Mouse (Mus musculus) gastrocnemius, postnatal 14 days (tissue): Measurements from ENCODE around the gene Pawr. TPM values are rescaled to one million over a fixed set of nuclear protein-coding genes. Genes with fewer than 3 reads are reported as not detected.

Experiments
- DNase-seq: peaks from one replicate; pipeline ENCODE4 v3.0.0; 2021; ENCODE audit warnings: mixed read lengths
- intact Hi-C: fragments of 180-260 bp; cut with DNase I; formaldehyde crosslinking; loops from one replicate; pipeline ENCODE4 v1.15.1; 2025; ENCODE audit warnings: low total_unique reads
- total RNA-seq, 2 experiments: library from RNA; stranded (reverse); gene quantifications; 2 replicates each; pipeline ENCODE4 v1.2.3; 2021

Pawr gene
- total RNA-seq, 2 experiments from 2014 or later: 1.5 to 1.7 TPM

GRCm38 (mm10) chr10:108380715-108381114 lies 48.8 kb downstream of the Pawr start:
- no peak for DNase-seq
- intact Hi-C loops: no loop called here

- intact Hi-C loops: no loop called here
- no peak for DNase-seq
Measured at GRCm38 (mm10) chr10:108384153-108384769, 52.3 kb downstream of the Pawr start.

- intact Hi-C loops: no loop called here
- no peak for DNase-seq
Measured at GRCm38 (mm10) chr10:108385480-108385955, 53.6 kb downstream of the Pawr start.

GRCm38 (mm10) chr10:108388410-108388915 lies 56.5 kb downstream of the Pawr start:
- intact Hi-C loops: no loop called here

GRCm38 (mm10) chr10:108389178-108389926 lies 57.4 kb downstream of the Pawr start:
- intact Hi-C loops: no loop called here
- no peak for DNase-seq

More at GRCm38 (mm10) chr10:108388410-108388915, 56.5 kb downstream of the Pawr start:
- DNase-seq: no peak

GRCm38 (mm10) chr10:108389927-108390287 lies 58.0 kb downstream of the Pawr start:
- peak; percentile 28 for DNase-seq
- intact Hi-C loops: no loop called here

GRCm38 (mm10) chr10:108391370-108391902 lies 59.5 kb downstream of the Pawr start:
- DNase-seq: no peak
- intact Hi-C loops: no loop called here

GRCm38 (mm10) chr10:108392151-108392550 lies 60.2 kb downstream of the Pawr start:
- DNase-seq: no peak
- intact Hi-C loops: no loop called here

GRCm38 (mm10) chr10:108394306-108394705 lies 62.4 kb downstream of the Pawr start:
- intact Hi-C loops: no loop called here
- DNase-seq: no peak

- intact Hi-C loops: no loop called here
Measured at GRCm38 (mm10) chr10:108395229-108395628, 63.3 kb downstream of the Pawr start.

GRCm38 (mm10) chr10:108395647-108396046 lies 63.7 kb downstream of the Pawr start:
- no peak for DNase-seq
- intact Hi-C loops: no loop called here

More at GRCm38 (mm10) chr10:108395229-108395628, 63.3 kb downstream of the Pawr start:
- no peak for DNase-seq

GRCm38 (mm10) chr10:108402751-108403150 lies 70.8 kb downstream of the Pawr start:
- DNase-seq: no peak
- intact Hi-C loops: no loop called here

GRCm38 (mm10) chr10:108403366-108403865 lies 71.5 kb downstream of the Pawr start:
- DNase-seq: no peak
- intact Hi-C loops: no loop called here

- DNase-seq: no peak
- intact Hi-C loops: no loop called here
Measured at GRCm38 (mm10) chr10:108404087-108404486, 72.2 kb downstream of the Pawr start.

GRCm38 (mm10) chr10:108405076-108405475 lies 73.2 kb downstream of the Pawr start:
- DNase-seq: no peak
- intact Hi-C loops: no loop called here

GRCm38 (mm10) chr10:108405931-108406330 lies 74.0 kb downstream of the Pawr start:
- DNase-seq: no peak
- intact Hi-C loops: no loop called here

- no peak for DNase-seq
- intact Hi-C loops: no loop called here
Measured at GRCm38 (mm10) chr10:108406798-108407754, 75.2 kb downstream of the Pawr start.

GRCm38 (mm10) chr10:108408025-108408424 lies 76.1 kb downstream of the Pawr start:
- no peak for DNase-seq
- intact Hi-C loops: no loop called here

GRCm38 (mm10) chr10:108408437-108408836 lies 76.5 kb downstream of the Pawr start:
- no peak for DNase-seq
- intact Hi-C loops: no loop called here
